Mouse (Mus musculus) gastrocnemius, postnatal 10 days (tissue): ENCODE data around the gene Neu1. TPM values are rescaled to one million over a fixed set of nuclear protein-coding genes. Genes with fewer than 3 reads are reported as not detected.
"Not testable (repeated sequence)": the region's sequence is repeated elsewhere in the genome, so short reads cannot be mapped to it uniquely, and the experiment has no call there.

Experiments used
- DNase-seq: peaks from one replicate; pipeline ENCODE4 v3.0.0; 2021; ENCODE audit warnings: mixed read lengths
- total RNA-seq, 2 experiments: library from RNA; stranded (reverse); gene quantifications; 2 replicates each; pipeline ENCODE4 v1.2.3; 2021

The Neu1 gene
- total RNA-seq, 2 experiments from 2014 or later, result 8.3 to 8.9 TPM

- DNase-seq, result not testable (repeated sequence)
Observed at GRCm38 (mm10) chr17:34901948-34902347, 29.1 kb upstream of the Neu1 start.

DNA sequence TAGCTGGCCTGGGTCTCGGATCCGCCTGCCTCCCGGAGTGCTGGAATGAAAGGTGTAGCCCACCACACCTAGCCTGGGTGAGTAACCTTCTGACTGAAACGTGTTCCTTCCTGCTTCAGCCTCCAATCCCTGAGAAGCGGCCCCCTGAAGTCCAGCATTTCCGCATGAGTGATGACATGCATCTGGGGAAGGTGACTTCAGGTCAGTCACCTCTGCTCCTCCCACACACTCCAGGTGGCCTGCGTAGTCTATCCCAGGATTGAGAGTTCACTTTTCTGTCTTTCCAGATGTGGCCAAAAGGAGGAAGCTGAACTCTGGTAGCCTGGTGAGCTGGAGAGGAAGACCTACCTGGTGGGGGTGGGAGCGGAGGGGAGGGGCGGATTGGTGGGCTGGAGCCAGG is 28.2 kb upstream of the Neu1 start:
- no peak for DNase-seq

GRCm38 (mm10) chr17:34910982-34911381 is 20.1 kb upstream of the Neu1 start:
- DNase-seq, result no peak

- peak; percentile 81 for DNase-seq
Observed at GRCm38 (mm10) chr17:34911945-34912351, 19.1 kb upstream of the Neu1 start.

GRCm38 (mm10) chr17:34913930-34914665 is 17.0 kb upstream of the Neu1 start, which contains the start of gene Slc44a4:
Gene Slc44a4, plus strand, starts transcription at chr17:34914466.
- no peak for DNase-seq

- DNase-seq, result no peak
Observed at GRCm38 (mm10) chr17:34915410-34915831, 15.6 kb upstream of the Neu1 start.

GRCm38 (mm10) chr17:34916316-34916715 is 14.7 kb upstream of the Neu1 start:
- no peak for DNase-seq

DNA sequence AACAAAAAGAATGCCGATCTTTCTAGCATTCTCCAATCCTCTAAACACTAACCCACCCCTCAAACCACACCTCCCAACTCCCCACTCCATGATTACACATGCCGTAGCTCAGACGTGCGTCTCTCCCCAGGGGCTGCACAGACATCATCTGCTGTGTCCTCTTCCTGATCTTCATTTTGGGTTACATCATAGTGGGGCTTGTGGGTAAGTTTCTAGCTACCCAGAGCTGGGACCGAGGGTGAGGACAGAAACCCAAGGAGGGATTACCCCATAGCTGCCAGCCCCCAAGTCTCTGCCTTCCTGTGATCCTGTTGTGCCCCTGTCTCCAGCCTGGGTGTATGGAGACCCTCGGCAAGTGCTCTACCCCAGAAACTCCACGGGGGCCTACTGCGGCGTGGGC is 13.9 kb upstream of the Neu1 start:
- DNase-seq, result no peak

GRCm38 (mm10) chr17:34922939-34923338 is 8.1 kb upstream of the Neu1 start:
- no peak for DNase-seq

DNA sequence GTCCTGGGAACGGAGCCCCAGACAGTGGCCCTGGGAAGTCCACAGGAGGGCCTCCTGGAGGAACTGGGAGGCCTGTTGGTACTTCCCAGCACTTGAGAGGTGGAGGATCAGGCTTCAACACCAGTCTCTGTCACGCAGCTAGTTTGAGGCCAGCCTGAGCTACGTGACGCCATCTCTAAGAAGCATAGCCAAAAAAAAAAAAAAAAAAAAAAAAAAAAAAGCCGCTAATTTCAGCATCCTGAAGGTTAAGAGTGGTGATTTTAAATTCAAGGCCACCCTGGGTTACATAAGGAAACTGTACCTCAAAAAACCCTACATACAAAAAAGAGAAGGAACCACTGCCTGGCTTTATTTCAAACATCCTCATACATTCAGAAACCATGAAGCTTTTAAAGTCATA is 6.8 kb upstream of the Neu1 start:
- DNase-seq, result no peak

GRCm38 (mm10) chr17:34927306-34928019 is 3.6 kb upstream of the Neu1 start:
- DNase-seq, result no peak

DNA sequence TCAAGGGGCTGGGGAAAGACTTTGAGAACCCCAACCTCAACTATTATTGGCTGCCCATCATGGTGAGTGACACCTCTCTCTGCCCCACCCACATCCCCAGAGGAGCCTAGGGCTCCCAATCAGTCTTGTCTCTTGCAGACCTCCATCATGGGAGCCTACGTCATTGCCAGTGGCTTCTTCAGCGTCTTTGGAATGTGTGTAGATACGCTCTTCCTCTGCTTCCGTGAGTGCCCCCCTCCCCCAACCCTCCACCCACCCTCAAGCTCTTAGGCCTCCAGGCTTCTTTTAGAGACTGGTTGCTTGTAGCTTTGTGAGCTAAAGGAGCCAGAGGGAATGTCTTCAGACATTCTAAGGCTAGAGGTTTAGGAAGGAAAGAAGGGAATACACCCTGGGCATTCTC is 2.2 kb upstream of the Neu1 start:
- no peak for DNase-seq

- DNase-seq, result no peak
Observed at GRCm38 (mm10) chr17:34931735-34932098, 664 bp downstream of the Neu1 start.

DNA sequence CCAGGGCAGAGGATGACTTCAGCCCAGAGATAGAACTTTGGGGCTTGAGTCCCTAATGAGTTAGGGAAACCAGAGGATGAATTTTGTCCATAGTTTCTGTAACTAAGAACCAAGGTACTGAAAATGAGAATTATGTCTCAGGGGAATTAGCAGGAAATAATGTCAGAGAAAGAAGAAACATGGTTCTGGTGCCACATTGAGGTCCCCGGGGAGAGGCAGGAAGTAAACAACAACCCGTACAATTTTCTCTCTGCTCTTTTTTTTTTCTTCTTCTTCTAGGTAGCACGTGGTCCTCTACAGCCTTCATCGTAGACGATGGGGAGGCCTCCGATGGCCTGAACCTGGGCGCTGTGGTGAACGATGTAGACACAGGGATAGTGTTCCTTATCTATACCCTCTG is 1.2 kb downstream of the Neu1 start:
- DNase-seq, result no peak

GRCm38 (mm10) chr17:34934031-34934430 is 3.0 kb downstream of the Neu1 start:
- DNase-seq, result no peak

- no peak for DNase-seq
Observed at GRCm38 (mm10) chr17:34934830-34935229, 3.8 kb downstream of the Neu1 start.

- no peak for DNase-seq
Observed at GRCm38 (mm10) chr17:34937960-34938505, 7.0 kb downstream of the Neu1 start.

DNA sequence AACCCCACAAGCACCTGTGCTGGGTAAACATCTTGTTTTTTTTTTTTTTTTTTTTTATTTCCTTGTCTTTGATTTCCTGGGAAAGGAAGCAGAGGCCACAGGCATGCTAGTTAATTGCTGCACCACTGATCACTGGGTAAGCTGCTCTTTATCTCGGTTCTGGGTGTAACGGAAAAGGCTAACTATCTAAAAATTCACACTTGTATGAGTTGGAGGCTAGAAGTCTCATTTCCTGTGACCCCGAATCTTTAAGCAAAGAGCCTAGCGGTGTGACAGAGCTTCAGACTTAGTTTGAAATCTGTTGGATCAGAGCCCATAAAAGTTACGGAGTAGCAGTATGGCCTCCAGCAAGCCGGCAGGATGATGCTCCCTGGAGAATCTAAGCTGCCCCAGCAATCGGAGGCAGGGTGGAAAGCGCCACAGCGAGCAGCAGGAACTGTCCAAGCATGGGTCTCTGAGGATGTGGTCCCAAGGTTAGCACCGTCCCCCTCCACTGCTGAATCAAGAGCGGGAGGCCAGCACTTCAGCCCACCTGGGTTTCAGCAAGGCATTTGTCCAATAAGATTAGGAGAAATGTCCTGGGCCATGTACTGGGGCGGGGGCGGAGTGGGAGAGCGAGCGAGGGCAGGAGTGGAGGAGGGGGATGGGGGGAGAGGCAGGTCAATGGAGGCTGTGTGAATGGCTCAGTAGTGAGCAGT is 10.4 kb downstream of the Neu1 start:
- DNase-seq, result no peak

- no peak for DNase-seq
Observed at GRCm38 (mm10) chr17:34943128-34943815, 12.2 kb downstream of the Neu1 start.

DNA sequence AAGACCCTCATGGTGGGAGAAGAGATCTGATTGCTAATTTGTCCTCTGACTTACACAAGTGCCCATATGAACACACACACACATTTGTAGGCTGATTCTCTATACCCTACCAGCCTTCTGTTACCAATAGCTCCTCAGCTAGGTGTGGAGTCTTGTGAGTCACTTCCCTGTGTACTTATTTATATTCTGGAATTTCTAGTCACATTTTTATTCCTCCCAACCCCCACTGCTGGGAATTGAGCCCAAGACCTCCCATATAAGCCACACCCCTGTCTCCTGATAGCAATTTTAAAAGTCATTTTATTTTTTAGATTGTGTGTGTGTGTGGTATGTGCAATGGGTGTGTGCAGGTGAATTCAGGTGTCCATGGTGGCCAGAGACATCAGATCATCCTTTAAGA is 13.3 kb downstream of the Neu1 start:
- no peak for DNase-seq

GRCm38 (mm10) chr17:34946486-34947140 is 15.6 kb downstream of the Neu1 start:
- no peak for DNase-seq

DNA sequence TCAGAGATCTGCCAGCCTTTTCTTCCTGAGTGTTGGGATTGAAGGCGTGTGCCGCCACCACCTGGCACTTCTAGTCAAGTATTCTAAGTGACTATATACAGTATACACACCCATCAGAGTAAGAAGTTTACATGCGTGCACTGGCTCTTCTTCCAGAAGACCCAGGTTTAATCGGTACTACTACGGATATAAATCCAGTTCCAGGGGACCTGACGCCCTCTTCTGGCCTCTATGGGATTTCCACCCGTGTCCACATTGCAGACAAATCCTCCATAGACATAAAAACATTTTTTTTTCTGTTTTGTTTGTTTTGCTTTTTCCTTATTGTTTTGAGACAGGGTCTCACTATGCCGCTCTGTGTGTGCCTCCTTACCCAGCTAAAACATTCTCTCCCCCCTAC is 16.6 kb downstream of the Neu1 start:
- DNase-seq, result no peak
